Mouse (Mus musculus) cerebellum, postnatal 10 days (tissue): ENCODE measurements at regions not wholly inside any gene's neighbourhood (a gene's known extent, or its start where the extent isn't known, plus 50 kb on each side); places are given as distances from the start of the nearest gene placed in this dataset.
"Not testable (repeated sequence)": the region's sequence is repeated elsewhere in the genome, so short reads cannot be mapped to it uniquely, and the experiment has no call there.

ENCODE experiments used
- DNase-seq, 2 experiments: peaks; one replicate each; pipeline ENCODE4 v3.0.0; 2021; ENCODE audit warnings: mixed read lengths in 2 of 2

- DNase-seq = no peak
Observed at GRCm38 (mm10) chr16:79312702-79313101, 221.8 kb upstream of the Tmprss15 start.

GRCm38 (mm10) chr16:79308541-79308940, 217.6 kb upstream of the Tmprss15 start:
- no peak for DNase-seq

- DNase-seq = not testable (repeated sequence)
Observed at GRCm38 (mm10) chr16:79296621-79297020, 205.7 kb upstream of the Tmprss15 start.

- DNase-seq = peak; percentile 66 to 75
Observed at GRCm38 (mm10) chr16:79279006-79279405, 188.1 kb upstream of the Tmprss15 start.

GRCm38 (mm10) chr16:79256525-79256924, 165.6 kb upstream of the Tmprss15 start:
- DNase-seq = no peak

GRCm38 (mm10) chr16:79256084-79256483, 165.2 kb upstream of the Tmprss15 start:
- DNase-seq = peak; percentile 4 to 23

GRCm38 (mm10) chr16:79240857-79241491, 150.1 kb upstream of the Tmprss15 start:
- no peak for DNase-seq

- DNase-seq = no peak
Observed at GRCm38 (mm10) chr16:79240191-79240590, 149.3 kb upstream of the Tmprss15 start.

GRCm38 (mm10) chr16:79191196-79191595, 100.3 kb upstream of the Tmprss15 start:
- no peak for DNase-seq

- DNase-seq = peak in 1 of 2 experiments; percentile 8
Observed at GRCm38 (mm10) chr16:79186471-79186870, 95.6 kb upstream of the Tmprss15 start.

- DNase-seq = peak; percentile 69 to 74
Observed at GRCm38 (mm10) chr16:79182474-79182873, 91.6 kb upstream of the Tmprss15 start.

GRCm38 (mm10) chr16:79177299-79177999, 86.6 kb upstream of the Tmprss15 start:
- peak; percentile 10 to 19 for DNase-seq

- no peak for DNase-seq
Observed at GRCm38 (mm10) chr16:79176832-79177243, 85.9 kb upstream of the Tmprss15 start.

GRCm38 (mm10) chr16:79168193-79168592, 77.3 kb upstream of the Tmprss15 start:
- DNase-seq = peak; percentile 89 to 93

- no peak for DNase-seq
Observed at GRCm38 (mm10) chr16:79142813-79143212, 51.9 kb upstream of the Tmprss15 start.
